Mouse (Mus musculus) gonadal fat pad, adult 2 months (tissue): ENCODE results near the gene Cfap45. TPM values are rescaled to one million over a fixed set of nuclear protein-coding genes. Genes with fewer than 3 reads are reported as not detected.

Experiments used
- DNase-seq: peaks from one replicate; pipeline ENCODE4 v3.0.0-alpha.2; 2012; ENCODE audit warnings: low read depth
- polyA plus RNA-seq: library from polyadenylated mRNA; depleted of rRNA; stranded (reverse); fragments of >200 nt; gene quantifications from 2 replicates; pipeline ENCODE4 v1.2.3, GENCODE M21; 2012; rRNA removed

Gene Cfap45
- polyA plus RNA-seq = 2.6 and 5.3 TPM in 2 replicates

- DNase-seq = no peak
These were observed at the start of gene Cfap45 for GRCm38 (mm10) chr1:172520576-172521440. Cfap45 (plus strand) TSS chr1:172520801.

- DNase-seq = no peak
These were observed 47.7 kb upstream of the Cfap45 start for GRCm38 (mm10) chr1:172472909-172473308.

- no peak for DNase-seq
These were observed 46.4 kb upstream of the Cfap45 start for GRCm38 (mm10) chr1:172474196-172474595.

GRCm38 (mm10) chr1:172475054-172475741, 45.4 kb upstream of the Cfap45 start, which contains the start of gene Slamf9:
Slamf9 (plus strand) TSS chr1:172475358.
- no peak for DNase-seq

- no peak for DNase-seq
These were observed 42.6 kb upstream of the Cfap45 start for GRCm38 (mm10) chr1:172478020-172478419.

GRCm38 (mm10) chr1:172480376-172480775, 40.2 kb upstream of the Cfap45 start:
- DNase-seq = peak; percentile 92

DNA sequence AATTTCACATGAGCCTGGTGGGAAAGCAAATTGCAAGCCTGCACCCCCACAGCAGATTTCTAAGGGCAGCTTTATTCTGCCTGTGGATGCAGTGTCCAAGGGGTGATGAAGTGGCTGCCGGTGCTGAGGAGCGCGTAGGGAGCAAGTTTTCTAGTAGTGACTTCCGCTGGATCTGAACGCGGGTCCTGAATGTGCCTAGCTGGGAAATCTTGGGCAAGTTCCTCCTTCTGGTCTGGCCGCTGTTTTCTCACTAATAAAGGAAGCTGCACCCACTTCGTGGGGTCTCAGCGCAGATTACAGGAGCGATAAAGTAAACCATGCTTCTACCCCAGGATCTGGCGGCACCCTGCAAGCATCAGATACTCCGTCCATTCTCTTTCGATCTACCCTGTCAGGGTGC, 39.5 kb upstream of the Cfap45 start:
- no peak for DNase-seq

- DNase-seq = peak; percentile 89
These were observed 38.9 kb upstream of the Cfap45 start, which contains the start of gene Igsf9 for GRCm38 (mm10) chr1:172481540-172482280. Igsf9 (plus strand) TSS chr1:172481788.

- DNase-seq = no peak
These were observed 37.9 kb upstream of the Cfap45 start for GRCm38 (mm10) chr1:172482518-172483360.

- no peak for DNase-seq
These were observed 37.3 kb upstream of the Cfap45 start for GRCm38 (mm10) chr1:172483361-172483660.

DNA sequence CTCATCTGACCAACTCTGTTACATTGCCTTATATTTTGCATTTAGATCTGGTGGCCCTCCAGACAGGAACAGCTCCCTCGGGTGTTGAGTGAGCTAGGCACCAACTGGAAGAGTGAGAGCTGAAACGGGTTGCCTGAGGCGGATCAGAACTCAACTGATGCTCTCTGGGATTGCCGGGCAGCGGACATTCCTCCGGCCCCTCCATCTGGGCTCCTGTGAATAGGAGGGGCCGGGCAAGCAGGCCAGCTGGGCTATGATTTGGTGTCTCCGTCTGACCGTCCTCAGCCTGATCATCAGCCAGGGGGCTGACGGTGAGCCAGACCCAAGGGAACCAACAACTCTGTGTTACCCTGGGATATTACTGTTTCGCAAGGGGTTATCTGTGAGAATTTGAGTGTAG, 36.4 kb upstream of the Cfap45 start:
- DNase-seq = no peak

- no peak for DNase-seq
These were observed 35.9 kb upstream of the Cfap45 start for GRCm38 (mm10) chr1:172484671-172485070.

GRCm38 (mm10) chr1:172485821-172486220, 34.8 kb upstream of the Cfap45 start:
- no peak for DNase-seq

DNA sequence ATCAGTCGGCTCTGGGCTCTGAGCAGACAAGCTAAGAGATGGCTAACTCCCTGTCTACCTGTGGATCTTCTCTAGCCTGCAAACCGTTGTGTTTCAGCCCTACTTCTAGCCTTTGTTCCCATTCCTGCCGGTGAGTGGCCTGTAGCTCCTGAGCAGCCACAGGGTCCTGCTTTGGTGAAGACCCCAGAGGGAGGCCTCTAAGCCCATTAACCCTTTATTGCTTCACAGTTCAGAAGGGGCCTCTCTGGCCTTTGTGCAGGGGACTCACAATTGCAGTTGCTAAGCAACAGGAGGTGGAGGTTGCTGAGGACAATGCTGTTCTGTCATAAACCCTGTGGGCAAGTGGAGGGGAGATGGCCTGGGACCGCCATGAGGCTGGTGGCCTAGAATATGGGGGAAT, 34.4 kb upstream of the Cfap45 start:
- no peak for DNase-seq

- no peak for DNase-seq
These were observed 34.0 kb upstream of the Cfap45 start for GRCm38 (mm10) chr1:172486651-172487050.

DNA sequence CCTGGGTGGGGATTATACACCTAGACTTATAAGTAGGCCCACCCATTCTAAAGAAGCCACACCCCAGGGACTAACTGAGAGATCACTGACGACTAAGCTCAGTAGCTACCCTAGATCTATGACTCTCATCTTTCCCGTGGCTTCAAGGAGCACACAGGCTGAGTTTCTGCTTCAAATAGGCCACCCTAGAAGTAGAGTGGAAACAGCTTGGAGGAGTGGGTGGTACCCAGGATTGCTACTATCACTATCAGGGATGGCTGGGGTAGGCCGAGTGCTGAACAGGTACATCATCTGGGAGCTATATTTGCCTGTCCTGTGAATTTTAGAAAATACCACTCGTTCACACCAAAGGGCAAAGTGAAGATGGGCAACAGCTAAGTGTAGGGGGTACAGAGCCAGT, 32.7 kb upstream of the Cfap45 start:
- DNase-seq = no peak

GRCm38 (mm10) chr1:172488831-172489230, 31.8 kb upstream of the Cfap45 start:
- DNase-seq = no peak

- DNase-seq = no peak
These were observed 30.9 kb upstream of the Cfap45 start for GRCm38 (mm10) chr1:172489585-172490250.

DNA sequence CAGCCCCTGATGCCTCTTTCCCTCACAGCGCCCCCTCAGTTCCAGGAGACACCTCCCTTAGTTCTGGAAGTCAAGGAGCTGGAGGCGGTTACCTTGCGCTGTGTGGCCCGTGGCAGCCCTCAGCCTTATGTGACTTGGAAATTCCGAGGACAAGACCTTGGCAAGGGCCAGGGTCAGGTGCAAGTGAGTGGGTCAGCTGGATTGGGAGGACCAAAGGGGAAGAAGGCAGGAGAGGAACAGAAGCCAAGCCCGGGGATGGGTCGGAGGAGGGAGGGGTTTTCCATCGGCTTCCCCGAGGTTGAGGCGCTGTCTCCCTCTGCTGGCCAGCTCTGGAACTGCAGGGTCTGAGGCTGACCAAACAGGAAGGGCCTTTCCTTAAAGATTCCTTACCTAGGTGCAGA, 30.3 kb upstream of the Cfap45 start:
- no peak for DNase-seq

- DNase-seq = no peak
These were observed 28.6 kb upstream of the Cfap45 start for GRCm38 (mm10) chr1:172492047-172492446.

GRCm38 (mm10) chr1:172493516-172493915, 27.1 kb upstream of the Cfap45 start:
- DNase-seq = no peak
